Mouse (Mus musculus) lung, embryonic 14.5 days (tissue): ENCODE data around the gene Fkbpl. TPM values are rescaled to one million over a fixed set of nuclear protein-coding genes. Genes with fewer than 3 reads are reported as not detected.

Experiments
- ATAC-seq: fragments of 200-750 bp; cut with Nextera tagmentation; 2 replicates; pipeline ENCODE4 v1.8.0; 2017; ENCODE audit warnings: mild to moderate bottlenecking, moderate TSS enrichment, moderate library complexity; ENCODE audit not compliant: insufficient read depth
- DNase-seq: peaks from one replicate; pipeline ENCODE4 v3.0.0-alpha.2; 2015
- H3K27ac ChIP-seq: fragments of 300-500 bp; sonication (generic); 2 replicates; pipeline ENCODE4 v1.5.1; 2014; ENCODE audit warnings: low read depth, mild to moderate bottlenecking, moderate library complexity
- H3K27me3 ChIP-seq: fragments of 300-500 bp; sonication (generic); 2 replicates; pipeline ENCODE4 v1.6.1; 2014; ENCODE audit warnings: low read length, control low read depth; ENCODE audit not compliant: insufficient read depth
- H3K36me3 ChIP-seq: fragments of 300-500 bp; sonication (generic); 2 replicates; pipeline ENCODE4 v1.6.1; 2014; ENCODE audit warnings: control low read depth; ENCODE audit not compliant: insufficient read depth
- H3K4me1 ChIP-seq: fragments of 300-500 bp; sonication (generic); 2 replicates; pipeline ENCODE4 v1.6.1; 2014; ENCODE audit warnings: antibody characterized with exemption, control low read depth; ENCODE audit not compliant: insufficient read depth
- H3K4me2 ChIP-seq: fragments of 300-500 bp; sonication (generic); 2 replicates; pipeline ENCODE4 v1.6.1; 2014; ENCODE audit warnings: mild to moderate bottlenecking
- H3K4me3 ChIP-seq: fragments of 300-500 bp; sonication (generic); 2 replicates; pipeline ENCODE4 v1.5.1; 2014; ENCODE audit warnings: low read depth, low read length
- H3K9ac ChIP-seq: fragments of 300-500 bp; sonication (generic); 2 replicates; pipeline ENCODE4 v1.6.1; 2014
- H3K9me3 ChIP-seq: fragments of 300-500 bp; sonication (generic); 2 replicates; pipeline ENCODE4 v1.6.1; 2016; ENCODE audit warnings: low read depth, low read length, control low read depth
- CTCF ChIP-seq: IDR thresholded peaks from 2 replicates; pipeline ENCODE4 v1.5.1; 2016; ENCODE audit warnings: antibody characterized with exemption, low read depth
- WGBS: fragments of 180-500 bp; shearing (Covaris S2); extraction: QIAGEN DNeasy Blood & Tissue Kit; methylation state at CpG from one replicate; pipeline ENCODE4 v1.1.7; 2014; 5-methylcytosine and 5-hydroxymethylcytosine counted together
- polyA plus RNA-seq: library from polyadenylated mRNA; unstranded; fragments of >200 nt; fragmentation: Nextera tagmentation; extraction: Ambion mirVana; gene quantifications from 2 replicates; pipeline ENCODE4 v1.2.1, GENCODE M21; 2014

Gene Fkbpl
- polyA plus RNA-seq, 1 experiment from 2014 or later, result 11.1 TPM

DNA sequence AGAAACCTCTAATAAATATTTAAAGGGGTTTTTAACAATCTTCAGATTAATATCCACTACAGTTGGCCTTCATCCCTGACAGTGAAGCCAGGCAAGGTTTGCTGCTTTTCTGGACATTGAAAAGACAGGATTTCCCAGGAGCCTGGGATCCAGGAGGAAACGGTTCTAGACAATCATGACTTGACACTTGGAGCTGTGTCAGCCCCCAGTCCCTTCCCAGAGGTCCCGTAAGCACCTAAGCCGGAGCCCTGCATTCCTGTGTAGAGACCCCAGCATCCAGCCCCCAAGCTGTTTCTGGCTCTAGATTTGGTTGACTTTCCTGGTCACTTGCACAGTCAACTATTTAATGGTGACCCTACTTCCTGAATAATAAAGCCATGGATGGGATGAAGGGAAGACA lies 14.0 kb downstream of the Fkbpl start:
- TF ChIP-seq CTCF, result no peak
- no peaks in the 10 kb centered on the region for H3K9me3 ChIP-seq
- H3K36me3 ChIP-seq, result peaks cover 2% of the 10 kb centered on the region; the same call in 1 of the 2 replicates
- no peak for ATAC-seq
- peaks cover 9% of the 10 kb centered on the region for H3K4me1 ChIP-seq
- no peak overlapping the region for H3K9ac ChIP-seq
- no peak for DNase-seq
- H3K27me3 ChIP-seq, result peaks cover 16% of the 10 kb centered on the region
- WGBS, result 68% methylated on average over 3 of the region's 3 CpGs
- H3K4me3 ChIP-seq, result no peak overlapping the region
- no peak overlapping the region for H3K27ac ChIP-seq
- no peak overlapping the region for H3K4me2 ChIP-seq

DNA sequence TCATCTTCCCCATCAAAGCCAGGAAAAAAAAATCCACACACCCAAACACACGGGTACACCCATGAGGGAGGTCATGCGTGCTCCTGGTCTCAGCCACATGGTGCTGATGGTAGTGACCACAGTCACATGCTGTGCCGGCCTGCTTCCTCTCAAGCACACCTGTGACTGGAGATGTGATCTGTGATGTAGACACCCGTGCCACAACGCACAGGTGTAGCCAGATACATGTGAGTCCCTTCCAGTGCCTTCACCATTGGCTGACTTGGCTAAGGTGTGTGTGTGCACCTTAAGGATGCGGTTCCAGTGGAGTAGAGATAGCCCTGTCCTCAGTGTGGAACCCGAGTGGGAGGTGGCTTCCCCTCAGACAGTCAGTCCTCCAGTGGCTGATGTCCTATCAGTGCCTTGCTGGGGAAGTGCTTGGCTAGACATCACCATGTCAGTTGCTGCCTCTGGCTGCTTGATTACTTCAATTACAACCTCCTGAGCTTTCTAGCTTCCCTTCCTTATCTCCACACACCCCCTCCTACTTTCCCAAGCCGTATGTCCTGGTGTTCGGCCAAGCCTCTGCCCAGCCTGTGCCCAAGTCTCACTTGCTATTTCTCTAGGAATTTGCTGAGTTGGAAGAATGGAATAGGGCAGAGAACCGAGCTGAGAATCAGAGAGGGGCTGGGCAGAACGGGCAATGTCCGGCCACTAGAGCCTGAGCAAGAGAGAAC lies 14.8 kb downstream of the Fkbpl start:
- Histone ChIP-seq H3K9me3 (no peaks in the 10 kb centered on the region), H3K4me3 (no peak overlapping the region), H3K4me1 (peaks cover 9% of the 10 kb centered on the region), H3K27me3 (peaks cover 16% of the 10 kb centered on the region), H3K27ac (no peak overlapping the region), H3K4me2 (no peak overlapping the region), H3K9ac (no peak overlapping the region), H3K36me3 (no peaks in the 10 kb centered on the region)
- no peak for DNase-seq
- 55% methylated on average over 12 of the region's 12 CpGs for WGBS
- no peak for ATAC-seq
- TF ChIP-seq CTCF, result no peak

DNA sequence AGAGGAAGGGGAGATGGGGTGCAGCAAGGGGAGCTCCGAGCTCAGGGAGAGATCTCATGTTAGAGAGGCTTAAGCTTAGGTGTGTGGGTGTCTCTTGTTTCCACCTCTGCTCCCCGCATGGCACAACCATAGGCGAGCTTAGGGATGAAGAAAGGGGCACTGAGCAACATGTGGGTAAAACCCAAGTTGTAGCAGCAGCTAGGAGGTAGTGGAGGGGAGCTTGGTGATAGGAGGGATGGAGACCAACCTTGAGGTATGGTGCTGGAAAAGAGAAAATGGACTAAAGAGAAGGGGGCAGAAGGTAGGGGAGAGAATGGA lies 15.3 kb downstream of the Fkbpl start:
- Histone ChIP-seq H3K9me3 (no peaks in the 10 kb centered on the region), H3K4me2 (no peak overlapping the region), H3K27me3 (peaks cover 16% of the 10 kb centered on the region), H3K9ac (no peak overlapping the region), H3K4me3 (no peak overlapping the region), H3K36me3 (no peaks in the 10 kb centered on the region), H3K4me1 (peaks cover 9% of the 10 kb centered on the region), H3K27ac (no peak overlapping the region)
- TF ChIP-seq CTCF, result no peak
- DNase-seq (no peak), ATAC-seq (no peak)
- 66% methylated on average over 3 of the region's 3 CpGs for WGBS

DNA sequence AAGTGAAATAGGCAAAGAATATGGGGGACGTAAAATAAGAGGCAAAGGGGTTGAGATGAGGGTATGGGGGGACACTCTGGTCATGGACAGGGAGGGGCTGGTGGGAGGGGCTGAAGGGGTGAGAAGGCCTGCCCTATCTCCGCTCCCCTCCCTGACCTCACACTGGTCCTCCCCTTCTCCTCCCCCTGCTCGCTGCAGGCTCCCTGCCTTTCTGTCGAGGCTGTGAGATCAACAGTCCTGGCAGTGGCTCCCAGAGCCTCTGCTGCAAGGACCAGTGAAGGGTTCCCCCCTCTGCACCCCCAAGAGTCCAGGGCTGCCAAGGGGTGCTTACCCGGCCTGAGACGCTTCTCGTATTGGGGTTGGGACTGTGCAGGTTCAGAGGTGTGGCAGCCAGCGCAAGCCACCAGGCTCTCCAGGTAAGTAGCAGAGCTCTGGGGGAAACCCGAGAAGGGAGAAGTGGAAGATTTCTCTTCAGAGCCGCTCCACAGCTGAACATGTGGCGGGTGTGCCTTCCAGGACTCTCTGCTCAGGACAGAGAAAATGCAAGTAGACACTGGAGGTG lies 15.8 kb downstream of the Fkbpl start:
- H3K27ac ChIP-seq, result no peak overlapping the region

DNA sequence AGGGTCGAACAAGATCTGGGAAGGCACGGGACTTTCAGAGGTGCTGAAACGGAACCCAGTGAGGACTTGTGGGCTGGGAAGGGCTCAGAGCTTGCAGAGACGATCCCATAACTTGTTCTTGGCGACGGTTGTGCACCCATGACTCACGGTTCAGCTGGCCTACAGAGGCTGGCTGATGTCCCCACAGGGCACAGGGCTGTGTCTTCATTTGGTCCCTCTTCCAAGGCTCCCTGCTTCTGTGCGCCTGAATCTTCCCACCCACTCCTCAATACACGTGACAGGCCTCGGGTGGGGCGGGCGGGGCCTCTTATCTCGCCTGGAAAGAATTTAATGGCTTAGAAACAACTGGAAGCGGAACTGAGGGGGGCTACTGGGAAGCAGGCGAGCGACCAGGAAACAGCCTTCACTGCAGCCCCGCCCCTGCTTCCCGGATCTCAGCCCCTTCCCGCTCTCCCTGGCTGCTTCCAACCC lies 16.6 kb downstream of the Fkbpl start:
- 2% methylated on average over 19 of the region's 19 CpGs for WGBS
- no peak for TF ChIP-seq CTCF
- H3K36me3 ChIP-seq, result no peaks in the 10 kb centered on the region
- peaks cover 16% of the 10 kb centered on the region for H3K27me3 ChIP-seq
- no peaks in the 10 kb centered on the region; the same call in 1 of the 2 replicates for H3K4me1 ChIP-seq
- 0 out of 2 replicates have a peak, but pooled peaks have one; percentile 33 for ATAC-seq
- H3K4me3 ChIP-seq, result peak overlapping the region; percentile 12
- no peaks in the 10 kb centered on the region for H3K9me3 ChIP-seq
- H3K4me2 ChIP-seq, result peak overlapping the region; percentile 48
- H3K27ac ChIP-seq, result no peak overlapping the region
- peak; percentile 54 for DNase-seq
- H3K9ac ChIP-seq, result no peak overlapping the region

More for the DNA sequence above, 15.8 kb downstream of the Fkbpl start:
- Histone ChIP-seq H3K9me3 (no peaks in the 10 kb centered on the region), H3K4me2 (no peak overlapping the region), H3K4me1 (peaks cover 5% of the 10 kb centered on the region), H3K9ac (no peak overlapping the region), H3K27me3 (peaks cover 16% of the 10 kb centered on the region), H3K36me3 (no peaks in the 10 kb centered on the region), H3K4me3 (peak overlapping the region; percentile 5; the same call in 1 of the 2 replicates)
- no peak for TF ChIP-seq CTCF
- ATAC-seq, result no peak
- DNase-seq, result no peak
- 24% methylated on average over 11 of the region's 11 CpGs for WGBS

DNA sequence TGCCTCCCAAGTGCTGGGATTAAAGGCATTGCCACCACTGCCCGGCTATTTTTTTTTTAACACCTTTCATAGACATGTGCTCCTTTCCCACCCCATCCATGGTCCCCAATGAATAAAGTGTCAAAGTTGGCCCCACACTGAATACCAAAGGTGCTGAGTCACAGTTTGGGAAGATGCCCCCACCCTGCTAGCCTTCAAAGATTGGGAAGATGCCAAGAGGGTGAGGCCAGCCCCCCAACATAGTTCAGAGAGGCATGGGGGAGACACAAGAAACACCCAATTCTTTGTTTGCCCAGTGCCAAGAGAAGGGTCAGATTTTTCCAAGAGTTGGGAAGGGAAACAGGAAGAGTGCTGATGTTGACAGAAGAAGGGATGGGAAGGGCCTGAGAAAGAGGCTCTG lies 17.9 kb downstream of the Fkbpl start:
- Histone ChIP-seq H3K27me3 (peaks cover 19% of the 10 kb centered on the region), H3K36me3 (no peaks in the 10 kb centered on the region), H3K4me1 (no peaks in the 10 kb centered on the region; the same call in 1 of the 2 replicates), H3K4me3 (no peak overlapping the region), H3K4me2 (no peak overlapping the region), H3K9me3 (no peaks in the 10 kb centered on the region), H3K27ac (no peak overlapping the region), H3K9ac (no peak overlapping the region)
- no peak for TF ChIP-seq CTCF
- no peak for DNase-seq
- 74% methylated on average over 1 of the region's 1 CpGs for WGBS
- ATAC-seq, result no peak

DNA sequence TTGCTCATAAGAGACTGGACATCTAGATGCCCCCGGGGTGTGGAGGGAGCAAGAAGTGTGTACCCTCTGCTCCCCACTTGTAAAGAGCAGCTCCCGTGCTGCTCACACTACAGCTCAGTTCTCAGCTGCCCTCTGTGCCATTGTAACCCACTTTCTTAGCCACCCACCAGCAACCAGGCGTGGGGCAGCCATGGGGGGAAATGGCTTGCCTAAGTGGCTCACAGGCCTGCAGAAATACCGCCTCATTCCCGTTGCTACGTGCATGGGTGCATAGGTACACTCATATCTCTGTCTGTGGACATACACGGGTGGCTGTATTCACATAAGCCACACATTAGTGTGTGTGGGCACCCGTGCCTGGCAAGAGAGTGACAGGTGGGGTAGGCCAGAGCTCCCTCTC lies 18.4 kb downstream of the Fkbpl start:
- peaks cover 19% of the 10 kb centered on the region for H3K27me3 ChIP-seq
- no peaks in the 10 kb centered on the region for H3K9me3 ChIP-seq
- WGBS, result 78% methylated on average over 8 of the region's 8 CpGs
- no peak overlapping the region for H3K4me2 ChIP-seq
- no peaks in the 10 kb centered on the region for H3K36me3 ChIP-seq
- no peak for TF ChIP-seq CTCF
- DNase-seq (no peak), ATAC-seq (no peak)
- H3K4me1 ChIP-seq, result no peaks in the 10 kb centered on the region; the same call in 1 of the 2 replicates
- no peak overlapping the region for H3K4me3 ChIP-seq
- no peak overlapping the region for H3K27ac ChIP-seq
- H3K9ac ChIP-seq, result no peak overlapping the region
